Mouse (Mus musculus): ENCODE results near the gene Med12l. TPM values are rescaled to one million over a fixed set of nuclear protein-coding genes. Genes with fewer than 3 reads are reported as not detected.

Gene Med12l
- total and polyA plus RNA-seq, 2 experiments = 1.4 TPM

- DNase-seq (ENCODE audit: extremely low read depth, low read depth, low spot score) = no peak
- H3K27ac ChIP-seq (replicated peaks; ENCODE audit: insufficient read depth, low read depth, low read length) = no peak overlapping the region
- H3K79me2 ChIP-seq (ENCODE audit: control insufficient read depth, insufficient read depth, low read length) = no peaks in the 10 kb centered on the region
- H3K27me3 ChIP-seq (ENCODE audit: control insufficient read depth, insufficient read depth, low read length) = no peaks in the 10 kb centered on the region
- no peak for TF ChIP-seq CTCF (IDR thresholded peaks at IDR 0.05; ENCODE audit: low read depth, low read length)
- no peak for TF ChIP-seq POLR2A (IDR thresholded peaks at IDR 0.05; ENCODE audit: extremely low read depth, insufficient read depth, low read length)
- H3K4me3 ChIP-seq (ENCODE audit: insufficient read depth, low read depth, low read length) = no peak overlapping the region
- H3K4me1 ChIP-seq (ENCODE audit: control insufficient read depth, insufficient read depth, low read length) = no peaks in the 10 kb centered on the region
- H3K9ac ChIP-seq (ENCODE audit: low read depth, low read length) = no peak overlapping the region
- no peaks in the 10 kb centered on the region for H3K36me3 ChIP-seq (ENCODE audit: control insufficient read depth, insufficient read depth, low read length)
- 83% methylated on average over 8 of the region's 8 CpGs for WGBS
Measured at GRCm38 (mm10) chr3:59203802-59204520, 198.3 kb downstream of the Med12l start.

GRCm38 (mm10) chr3:59204719-59205503 lies 199.3 kb downstream of the Med12l start:
- Histone ChIP-seq H3K4me3 (ENCODE audit: insufficient read depth, low read depth, low read length) (no peak overlapping the region), H3K27me3 (ENCODE audit: control insufficient read depth, insufficient read depth, low read length) (no peaks in the 10 kb centered on the region), H3K9ac (ENCODE audit: low read depth, low read length) (no peak overlapping the region), H3K79me2 (ENCODE audit: control insufficient read depth, insufficient read depth, low read length) (no peaks in the 10 kb centered on the region), H3K4me1 (ENCODE audit: control insufficient read depth, insufficient read depth, low read length) (no peaks in the 10 kb centered on the region), H3K36me3 (ENCODE audit: control insufficient read depth, insufficient read depth, low read length) (no peaks in the 10 kb centered on the region), H3K27ac (replicated peaks; ENCODE audit: insufficient read depth, low read depth, low read length) (no peak overlapping the region)
- 60% methylated on average over 11 of the region's 11 CpGs for WGBS
- no peak for DNase-seq (ENCODE audit: extremely low read depth, low read depth, low spot score)
- TF ChIP-seq CTCF (IDR thresholded peaks at IDR 0.05; ENCODE audit: low read depth, low read length) (no peak), POLR2A (IDR thresholded peaks at IDR 0.05; ENCODE audit: extremely low read depth, insufficient read depth, low read length) (no peak)

GRCm38 (mm10) chr3:59205941-59206340 lies 200.3 kb downstream of the Med12l start:
- Histone ChIP-seq H3K36me3 (ENCODE audit: control insufficient read depth, insufficient read depth, low read length) (no peaks in the 10 kb centered on the region), H3K27ac (replicated peaks; ENCODE audit: insufficient read depth, low read depth, low read length) (no peak overlapping the region), H3K4me1 (ENCODE audit: control insufficient read depth, insufficient read depth, low read length) (no peaks in the 10 kb centered on the region), H3K4me3 (ENCODE audit: insufficient read depth, low read depth, low read length) (no peak overlapping the region), H3K79me2 (ENCODE audit: control insufficient read depth, insufficient read depth, low read length) (no peaks in the 10 kb centered on the region), H3K27me3 (ENCODE audit: control insufficient read depth, insufficient read depth, low read length) (no peaks in the 10 kb centered on the region), H3K9ac (ENCODE audit: low read depth, low read length) (no peak overlapping the region)
- WGBS = 80% methylated on average over 4 of the region's 4 CpGs
- TF ChIP-seq CTCF (IDR thresholded peaks at IDR 0.05; ENCODE audit: low read depth, low read length) (no peak), POLR2A (IDR thresholded peaks at IDR 0.05; ENCODE audit: extremely low read depth, insufficient read depth, low read length) (no peak)
- DNase-seq (ENCODE audit: extremely low read depth, low read depth, low spot score) = no peak

GRCm38 (mm10) chr3:59208650-59209548 lies 203.3 kb downstream of the Med12l start:
- Histone ChIP-seq H3K9ac (ENCODE audit: low read depth, low read length) (no peak overlapping the region), H3K4me1 (ENCODE audit: control insufficient read depth, insufficient read depth, low read length) (no peaks in the 10 kb centered on the region), H3K79me2 (ENCODE audit: control insufficient read depth, insufficient read depth, low read length) (no peaks in the 10 kb centered on the region), H3K27ac (replicated peaks; ENCODE audit: insufficient read depth, low read depth, low read length) (no peak overlapping the region), H3K27me3 (ENCODE audit: control insufficient read depth, insufficient read depth, low read length) (no peaks in the 10 kb centered on the region), H3K4me3 (ENCODE audit: insufficient read depth, low read depth, low read length) (peak overlapping the region; percentile 17; the same call in 1 of the 2 replicates), H3K36me3 (ENCODE audit: control insufficient read depth, insufficient read depth, low read length) (no peaks in the 10 kb centered on the region)
- 59% methylated on average over 4 of the region's 4 CpGs for WGBS
- TF ChIP-seq CTCF (IDR thresholded peaks at IDR 0.05; ENCODE audit: low read depth, low read length) = peak; percentile 56
- TF ChIP-seq POLR2A (IDR thresholded peaks at IDR 0.05; ENCODE audit: extremely low read depth, insufficient read depth, low read length) = no peak
- DNase-seq (ENCODE audit: extremely low read depth, low read depth, low spot score) = peak; percentile 66

- Histone ChIP-seq H3K36me3 (ENCODE audit: control insufficient read depth, insufficient read depth, low read length) (no peaks in the 10 kb centered on the region), H3K27ac (replicated peaks; ENCODE audit: insufficient read depth, low read depth, low read length) (0 out of 2 replicates have a peak overlapping the region, but pooled peaks have one; percentile 27), H3K79me2 (ENCODE audit: control insufficient read depth, insufficient read depth, low read length) (no peaks in the 10 kb centered on the region), H3K4me1 (ENCODE audit: control insufficient read depth, insufficient read depth, low read length) (no peaks in the 10 kb centered on the region), H3K27me3 (ENCODE audit: control insufficient read depth, insufficient read depth, low read length) (no peaks in the 10 kb centered on the region), H3K9ac (ENCODE audit: low read depth, low read length) (peak overlapping the region; percentile 30), H3K4me3 (ENCODE audit: insufficient read depth, low read depth, low read length) (peak overlapping the region; percentile 34)
- no peak for DNase-seq (ENCODE audit: extremely low read depth, low read depth, low spot score)
- TF ChIP-seq POLR2A (IDR thresholded peaks at IDR 0.05; ENCODE audit: extremely low read depth, insufficient read depth, low read length) (no peak), CTCF (IDR thresholded peaks at IDR 0.05; ENCODE audit: low read depth, low read length) (no peak)
- WGBS = 74% methylated on average over 8 of the region's 8 CpGs
Measured at GRCm38 (mm10) chr3:59210089-59210488, 204.5 kb downstream of the Med12l start.

Data from liver, adult 2 months (tissue).